Mouse (Mus musculus) MEL (cell line): ENCODE measurements around the gene Pafah1b2. TPM values are rescaled to one million over a fixed set of nuclear protein-coding genes. Genes with fewer than 3 reads are reported as not detected.

Source experiments
- DNase-seq: peaks from one replicate; pipeline ENCODE4 v3.0.0; 2011; ENCODE audit warnings: low read depth, low spot score
- H3K27ac ChIP-seq: 2 replicates; pipeline ENCODE4 v1.5.1; 2012; ENCODE audit warnings: low read depth, mild to moderate bottlenecking, control low read depth, low read length, moderate library complexity; ENCODE audit not compliant: control insufficient read depth
- H3K27me3 ChIP-seq, 2 experiments: fragments of 150-350 bp in 1 of 2; sonication (generic) in 1 of 2; 2 replicates each; pipeline ENCODE4 v1.6.1; 2012; ENCODE audit warnings: low read length in 2 of 2, mild to moderate bottlenecking in 2 of 2, improper control_type of control experiment in 1 of 2, moderate library complexity in 1 of 2; ENCODE audit not compliant: insufficient read depth in 2 of 2, control insufficient read depth in 1 of 2
- H3K36me3 ChIP-seq, 2 experiments: 2 replicates each; pipeline ENCODE4 v1.6.1; 2012 to 2014; ENCODE audit warnings: low read length in 2 of 2, improper control_type of control experiment in 1 of 2, inconsistent platforms in 1 of 2, mild to moderate bottlenecking in 1 of 2; ENCODE audit not compliant: insufficient read depth in 2 of 2, control insufficient read depth in 1 of 2
- H3K4me1 ChIP-seq, 2 experiments: fragments of 150-350 bp in 1 of 2; sonication (generic) in 1 of 2; 2 replicates each; pipeline ENCODE4 v1.6.1; 2012; ENCODE audit warnings: low read length in 2 of 2, improper control_type of control experiment in 1 of 2, mild to moderate bottlenecking in 1 of 2; ENCODE audit not compliant: insufficient read depth in 2 of 2, control insufficient read depth in 1 of 2
- H3K4me3 ChIP-seq, 2 experiments: fragments of 150-350 bp in 1 of 2; sonication (generic) in 1 of 2; 2 replicates each; pipeline ENCODE4 v1.5.1; 2012; ENCODE audit warnings: low read depth in 2 of 2, low read length in 2 of 2, mild to moderate bottlenecking in 2 of 2, moderate library complexity in 2 of 2, control low read depth in 1 of 2, improper control_type of control experiment in 1 of 2; ENCODE audit not compliant: control insufficient read depth in 1 of 2, insufficient read depth in 1 of 2
- H3K79me2 ChIP-seq: 2 replicates; pipeline ENCODE4 v1.6.1; 2012; ENCODE audit warnings: mild to moderate bottlenecking, low read length, moderate library complexity; ENCODE audit not compliant: control insufficient read depth, poor library complexity, insufficient read depth
- H3K9ac ChIP-seq: 2 replicates; pipeline ENCODE4 v1.6.1; 2012; ENCODE audit warnings: low read depth, mild to moderate bottlenecking, control low read depth, low read length, moderate library complexity; ENCODE audit not compliant: control insufficient read depth, poor library complexity, severe bottlenecking
- H3K9me3 ChIP-seq: fragments of 150-350 bp; sonication (generic); replicated peaks from 2 replicates; pipeline ENCODE4 v1.6.1; 2012; ENCODE audit warnings: mild to moderate bottlenecking, low read length, improper control_type of control experiment, moderate library complexity; ENCODE audit not compliant: insufficient read depth
- BHLHE40 ChIP-seq: IDR thresholded peaks from 2 replicates; pipeline ENCODE4 v1.6.1; 2012; ENCODE audit warnings: low read depth, mild to moderate bottlenecking, inconsistent platforms, low read length, improper control_type of control experiment, borderline replicate concordance
- CHD1 ChIP-seq: IDR thresholded peaks from 2 replicates; pipeline ENCODE4 v1.6.1; 2012; ENCODE audit warnings: low read depth, mild to moderate bottlenecking, inconsistent platforms, low read length, improper control_type of control experiment
- CHD2 ChIP-seq: IDR thresholded peaks from 2 replicates; pipeline ENCODE4 v1.6.1; 2011; ENCODE audit warnings: low read length, improper control_type of control experiment
- CTCF ChIP-seq, 3 experiments: IDR thresholded peaks in 2 of 3; conservative IDR thresholded peaks in 1 of 3; 2 replicates each; pipeline ENCODE4 v1.5.1; 2011 to 2012; ENCODE audit warnings: low read length in 3 of 3, low read depth in 2 of 3, mild to moderate bottlenecking in 2 of 3, improper control_type of control experiment in 1 of 3, inconsistent platforms in 1 of 3, mixed read lengths in 1 of 3, moderate library complexity in 1 of 3; ENCODE audit not compliant: control insufficient read depth in 1 of 3, insufficient read depth in 1 of 3, poor library complexity in 1 of 3, severe bottlenecking in 1 of 3
- E2F4 ChIP-seq: IDR thresholded peaks from 2 replicates; pipeline ENCODE4 v1.6.1; 2011; ENCODE audit warnings: low read depth, low read length, improper control_type of control experiment, borderline replicate concordance
- ELF1 ChIP-seq: IDR thresholded peaks from 2 replicates; pipeline ENCODE4 v1.6.1; 2014; ENCODE audit warnings: low read depth, mild to moderate bottlenecking, inconsistent platforms, low read length, improper control_type of control experiment, moderate library complexity
- EP300 ChIP-seq, 2 experiments: IDR thresholded peaks; 2 replicates each; pipeline ENCODE4 v1.6.1; 2011; ENCODE audit warnings: improper control_type of control experiment in 2 of 2, low read length in 2 of 2, low read depth in 1 of 2, mild to moderate bottlenecking in 1 of 2
- ETS1 ChIP-seq: IDR thresholded peaks from 2 replicates; pipeline ENCODE4 v1.6.1; 2012; ENCODE audit warnings: low read depth, mild to moderate bottlenecking, inconsistent platforms, low read length, improper control_type of control experiment, moderate library complexity
- GABPA ChIP-seq: IDR thresholded peaks from 2 replicates; pipeline ENCODE4 v1.6.1; 2012; ENCODE audit warnings: low read depth, mild to moderate bottlenecking, inconsistent platforms, low read length, improper control_type of control experiment, moderate library complexity
- GATA1 ChIP-seq: IDR thresholded peaks from 2 replicates; pipeline ENCODE4 v1.6.1; 2011; ENCODE audit warnings: low read depth, low read length, improper control_type of control experiment
- HCFC1 ChIP-seq: IDR thresholded peaks from 2 replicates; pipeline ENCODE4 v1.6.1; 2012; ENCODE audit warnings: low read depth, mild to moderate bottlenecking, inconsistent platforms, low read length, improper control_type of control experiment, moderate library complexity
- JUND ChIP-seq: IDR thresholded peaks from 2 replicates; pipeline ENCODE4 v1.6.1; 2011; ENCODE audit warnings: low read depth, mild to moderate bottlenecking, improper control_type of control experiment, low read length
- KAT2A ChIP-seq: conservative IDR thresholded peaks from 2 replicates; pipeline ENCODE4 v1.6.1; 2012; ENCODE audit warnings: low read depth, low read length, improper control_type of control experiment, inconsistent platforms
- MAFK ChIP-seq: IDR thresholded peaks from 2 replicates; pipeline ENCODE4 v1.6.1; 2011; ENCODE audit warnings: low read depth, mild to moderate bottlenecking, low read length, improper control_type of control experiment, borderline replicate concordance
- MAX ChIP-seq: IDR thresholded peaks from 2 replicates; pipeline ENCODE4 v1.6.1; 2011; ENCODE audit warnings: low read length, improper control_type of control experiment
- MAZ ChIP-seq: IDR thresholded peaks from 2 replicates; pipeline ENCODE4 v1.6.1; 2012; ENCODE audit warnings: low read depth, mild to moderate bottlenecking, inconsistent platforms, low read length, improper control_type of control experiment
- MXI1 ChIP-seq: IDR thresholded peaks from 2 replicates; pipeline ENCODE4 v1.6.1; 2011; ENCODE audit warnings: mild to moderate bottlenecking, low read depth, low read length, improper control_type of control experiment
- MYB ChIP-seq: IDR thresholded peaks from 2 replicates; pipeline ENCODE4 v1.6.1; 2011; ENCODE audit warnings: mild to moderate bottlenecking, low read depth, low read length, improper control_type of control experiment
- MYC ChIP-seq: IDR thresholded peaks from 2 replicates; pipeline ENCODE4 v1.6.1; 2011; ENCODE audit warnings: low read depth, mild to moderate bottlenecking, low read length, improper control_type of control experiment, moderate library complexity
- NELFE ChIP-seq: IDR thresholded peaks from 2 replicates; pipeline ENCODE4 v1.6.1; 2011; ENCODE audit warnings: low read depth, low read length, improper control_type of control experiment
- NRF1 ChIP-seq: IDR thresholded peaks from 2 replicates; pipeline ENCODE4 v1.6.1; 2014; ENCODE audit warnings: low read depth, mild to moderate bottlenecking, inconsistent platforms, low read length, improper control_type of control experiment, moderate library complexity; ENCODE audit not compliant: poor library complexity, insufficient read depth, severe bottlenecking
- POLR2A ChIP-seq, 2 experiments: IDR thresholded peaks; 2 replicates each; pipeline ENCODE4 v1.6.1; 2011 to 2012; ENCODE audit warnings: low read length in 2 of 2, mild to moderate bottlenecking in 2 of 2, control low read depth in 1 of 2, improper control_type of control experiment in 1 of 2, low read depth in 1 of 2, moderate library complexity in 1 of 2; ENCODE audit not compliant: control insufficient read depth in 1 of 2, insufficient read depth in 1 of 2, poor library complexity in 1 of 2
- POLR2AphosphoS2 ChIP-seq: IDR thresholded peaks from 2 replicates; pipeline ENCODE4 v1.6.1; 2011; ENCODE audit warnings: low read length, improper control_type of control experiment
- RAD21 ChIP-seq: IDR thresholded peaks from 2 replicates; pipeline ENCODE4 v1.6.1; 2011; ENCODE audit warnings: mild to moderate bottlenecking, low read depth, low read length, improper control_type of control experiment
- RCOR1 ChIP-seq: IDR thresholded peaks from 2 replicates; pipeline ENCODE4 v1.6.1; 2012; ENCODE audit warnings: low read depth, mild to moderate bottlenecking, inconsistent platforms, low read length, improper control_type of control experiment
- SIN3A ChIP-seq: IDR thresholded peaks from 2 replicates; pipeline ENCODE4 v1.6.1; 2012; ENCODE audit warnings: low read length, improper control_type of control experiment, inconsistent platforms
- SMC3 ChIP-seq: IDR thresholded peaks from 2 replicates; pipeline ENCODE4 v1.6.1; 2011; ENCODE audit warnings: low read depth, low read length, improper control_type of control experiment
- TAL1 ChIP-seq: IDR thresholded peaks from 2 replicates; pipeline ENCODE4 v1.6.1; 2012; ENCODE audit warnings: mild to moderate bottlenecking, inconsistent platforms, low read length, moderate library complexity, mixed read lengths
- TBP ChIP-seq: IDR thresholded peaks from 2 replicates; pipeline ENCODE4 v1.8.0; 2011; ENCODE audit warnings: low read depth, low read length, improper control_type of control experiment
- TCF12 ChIP-seq: IDR thresholded peaks from 2 replicates; pipeline ENCODE4 v1.6.1; 2014; ENCODE audit warnings: low read depth, mild to moderate bottlenecking, inconsistent platforms, low read length, improper control_type of control experiment, moderate library complexity
- UBTF ChIP-seq: IDR thresholded peaks from 2 replicates; pipeline ENCODE4 v1.6.1; 2012; ENCODE audit warnings: low read depth, mild to moderate bottlenecking, inconsistent platforms, low read length, improper control_type of control experiment, moderate library complexity, borderline replicate concordance; ENCODE audit not compliant: insufficient read depth
- USF1 ChIP-seq: IDR thresholded peaks from 2 replicates; pipeline ENCODE4 v1.6.1; 2014; ENCODE audit warnings: low read depth, mild to moderate bottlenecking, inconsistent platforms, low read length, improper control_type of control experiment, moderate library complexity
- USF2 ChIP-seq, 2 experiments: IDR thresholded peaks; 2 replicates each; pipeline ENCODE4 v1.6.1; 2011 to 2012; ENCODE audit warnings: improper control_type of control experiment in 2 of 2, low read length in 2 of 2, borderline replicate concordance in 1 of 2, inconsistent platforms in 1 of 2, low read depth in 1 of 2, mild to moderate bottlenecking in 1 of 2; ENCODE audit not compliant: insufficient read depth in 1 of 2
- ZC3H11A ChIP-seq: IDR thresholded peaks from 2 replicates; pipeline ENCODE4 v1.6.1; 2012; ENCODE audit warnings: low read depth, mild to moderate bottlenecking, inconsistent platforms, low read length, improper control_type of control experiment
- ZKSCAN1 ChIP-seq: IDR thresholded peaks from 2 replicates; pipeline ENCODE4 v1.6.1; 2012; ENCODE audit warnings: low read depth, mild to moderate bottlenecking, inconsistent platforms, low read length, improper control_type of control experiment, moderate library complexity
- ZMIZ1 ChIP-seq: IDR thresholded peaks from 2 replicates; pipeline ENCODE4 v1.6.1; 2012; ENCODE audit warnings: low read depth, mild to moderate bottlenecking, inconsistent platforms, low read length, improper control_type of control experiment, moderate library complexity
- ZNF384 ChIP-seq: IDR thresholded peaks from 2 replicates; pipeline ENCODE4 v1.6.1; 2012; ENCODE audit warnings: low read depth, mild to moderate bottlenecking, inconsistent platforms, low read length, improper control_type of control experiment
- polyA plus RNA-seq, 2 experiments: library from polyadenylated mRNA; stranded (reverse) in 1 of 2; unstranded in 1 of 2; fragments of >175 nt in 1 of 2; fragments of >200 nt in 1 of 2; gene quantifications; 2 replicates each; pipeline versions ENCODE4 v1.2.1 to v1.2.4; 2012; ENCODE audit warnings: low replicate concordance in 2 of 2, low read depth in 1 of 2; ENCODE audit not compliant: insufficient read length in 2 of 2, insufficient read depth in 1 of 2, missing spikeins in 1 of 2
- total RNA-seq: library from RNA; depleted of rRNA; stranded (reverse); fragments of 300-350 nt; gene quantifications from 2 replicates; pipeline ENCODE4 v1.2.3, GENCODE M21; 2012

The Pafah1b2 gene
- total and polyA plus RNA-seq, 3 experiments: 127 to 178 (median 131) TPM

DNA sequence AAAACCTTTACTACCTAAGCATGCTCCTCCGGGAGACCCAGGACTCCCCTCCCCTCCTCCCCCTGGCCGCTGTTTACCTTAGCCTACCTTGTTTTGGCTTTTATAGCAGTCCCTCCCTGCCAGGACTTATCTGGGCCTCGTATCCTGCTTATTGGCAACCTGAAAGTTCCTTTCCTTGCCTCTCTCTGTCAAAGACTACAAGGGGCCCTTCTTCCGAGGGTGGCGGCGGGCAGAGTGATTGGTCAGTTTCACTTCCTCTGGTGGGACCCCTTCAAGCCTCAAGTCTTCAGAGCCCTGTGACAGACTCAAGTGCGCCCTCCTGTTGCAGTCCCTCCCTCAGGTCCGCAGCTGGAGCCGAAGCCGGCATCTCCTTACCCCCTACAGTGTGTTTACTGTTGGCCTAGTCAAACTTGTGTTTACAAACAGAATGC lies 1.8 kb upstream of the Pafah1b2 start:
- Histone ChIP-seq H3K27ac (peak overlapping the region; percentile 66), H3K27me3 (no peaks in the 10 kb centered on the region), H3K9ac (peak overlapping the region; percentile 99), H3K79me2 (peaks cover 66% of the 10 kb centered on the region), H3K9me3 (no peaks in the 10 kb centered on the region), H3K4me3 (peak overlapping the region; percentile 90 to 93), H3K4me1 (peaks cover 7 to 23% of the 10 kb centered on the region in 2 experiments), H3K36me3 (peaks cover 8 to 42% of the 10 kb centered on the region in 2 experiments)
- peak; percentile 86 for DNase-seq
- TF ChIP-seq TAL1 (no peak), ETS1 (no peak; the same call in 1 of the 2 replicates), CHD1 (no peak; the same call in 1 of the 2 replicates), POLR2A (IDR thresholded peaks at IDR 0.05; ENCODE audit: control insufficient read depth in 1 of 2, insufficient read depth in 1 of 2, low read depth in 1 of 2, low read length in 2 of 2, poor library complexity in 1 of 2) (peak in 1 of 2 experiments; percentile 51; a peak in 1 of 4 replicates), EP300 (IDR thresholded peaks at IDR 0.05; ENCODE audit: low read depth in 1 of 2, low read length in 2 of 2) (no peak), SMC3 (peak; percentile 29), GABPA (no peak), POLR2AphosphoS2 (no peak), CTCF (IDR thresholded peaks at IDR 0.05 in 2 of 3, conservative IDR thresholded peaks at IDR 0.05 in 1 of 3; ENCODE audit: control insufficient read depth in 1 of 3, insufficient read depth in 1 of 3, low read depth in 2 of 3, low read length in 3 of 3, poor library complexity in 1 of 3, severe bottlenecking in 1 of 3) (peak; percentile 12 to 58 (median 54); a peak in 5 of 6 replicates), USF2 (IDR thresholded peaks at IDR 0.05; ENCODE audit: borderline replicate concordance in 1 of 2, insufficient read depth in 1 of 2, low read depth in 1 of 2, low read length in 2 of 2) (no peak), MXI1 (peak; percentile 71), HCFC1 (peak; percentile 60; the same call in 1 of the 2 replicates), ZMIZ1 (no peak), ZC3H11A (no peak), RCOR1 (no peak), TCF12 (peak; percentile 23; the same call in 1 of the 2 replicates), GATA1 (no peak), TBP (peak; percentile 51; the same call in 1 of the 2 replicates), NELFE (peak; percentile 58), MAX (peak; percentile 38; the same call in 1 of the 2 replicates), KAT2A (no peak), JUND (no peak), BHLHE40 (peak; percentile 43; the same call in 1 of the 2 replicates), ZNF384 (no peak), CHD2 (no peak), E2F4 (no peak), MAFK (no peak), USF1 (0 out of 2 replicates have a peak, but pooled peaks have one; percentile 32), MYB (no peak), RAD21 (no peak; the same call in 1 of the 2 replicates), UBTF (peak; percentile 75; the same call in 1 of the 2 replicates), SIN3A (peak; percentile 85), MAZ (peak; percentile 60; the same call in 1 of the 2 replicates), ZKSCAN1 (no peak), ELF1 (no peak), NRF1 (0 out of 2 replicates have a peak, but pooled peaks have one; percentile 9), MYC (no peak)
